Mouse (Mus musculus) Patski (cell line): ENCODE measurements around the gene Trrap. TPM values are rescaled to one million over a fixed set of nuclear protein-coding genes. Genes with fewer than 3 reads are reported as not detected.

ENCODE experiments used
- ATAC-seq: fragments of 100-300 bp; one replicate; pipeline ENCODE4 v1.8.0; 2021
- CTCF ChIA-PET: fragments of 350-600 bp; sonication (Branson Sonifier 250); formaldehyde crosslinking; loops from one replicate; lab custom pipeline; 2022; ENCODE audit warnings: inconsistent platforms; lab: Charles Lee
- POLR2A ChIA-PET: fragments of 350-600 bp; sonication (Branson Sonifier 250); formaldehyde crosslinking; loops from one replicate; lab custom pipeline; 2022; ENCODE audit warnings: antibody characterized with exemption, inconsistent platforms; lab: Charles Lee
- DNase-seq: peaks from one replicate; pipeline ENCODE4 v3.0.0-alpha.2; 2011; ENCODE audit warnings: low read depth, low spot score
- H3K27me3 ChIP-seq: fragments of 371-371 bp; one replicate; pipeline ENCODE4 v1.5.1; 2021
- CTCF ChIP-seq: fragments of 100-300 bp; IDR thresholded peaks from one replicate; pipeline ENCODE4 v1.5.1; 2021
- in situ Hi-C: fragments of 300-500 bp; cut with MboI; formaldehyde crosslinking; loops from 3 replicates; pipeline ENCODE4 v1.11.1; 2018; ENCODE audit warnings: low pct_unique_long_range_greater_than_20kb, mixed read lengths
- polyA plus RNA-seq: library from polyadenylated mRNA; unstranded; gene quantifications from one replicate; pipeline ENCODE4 v1.2.3, GENCODE M21; 2021

The Trrap gene
- polyA plus RNA-seq, 1 experiment from 2014 or later, result 76.0 TPM

- H3K27me3 ChIP-seq, result no peaks in the 10 kb centered on the region
- TF ChIP-seq CTCF, result no peak
- ChIA-PET CTCF (interaction anchor here (1.2 kb wide), 1 partner anchor 11 kb away, joined by 3 read pairs; no protein-coding TSS in a partner anchor), POLR2A (no interaction called here)
- in situ Hi-C loops, result loop anchor here (5.0 to 25.0 kb wide), 2 partner anchors 350 to 675 kb away; no protein-coding TSS in a partner anchor
- ATAC-seq (no peak), DNase-seq (no peak)
Observed at GRCm38 (mm10) chr5:144737101-144737500, 30.4 kb upstream of the Trrap start.

GRCm38 (mm10) chr5:144752432-144752831 lies 15.1 kb upstream of the Trrap start:
- DNase-seq (no peak), ATAC-seq (no peak)
- POLR2A ChIA-PET, result interaction anchor here (0.6 kb wide), 1 partner anchor 12 kb away, joined by 6 read pairs; no protein-coding TSS in a partner anchor
- no peaks in the 10 kb centered on the region for H3K27me3 ChIP-seq
- CTCF ChIA-PET, result interaction anchor here (1.0 to 1.3 kb wide), 2 partner anchors 11 to 14 kb away, joined by 3 to 6 read pairs; no protein-coding TSS in a partner anchor
- in situ Hi-C loops, result no loop called here
- no peak for TF ChIP-seq CTCF

GRCm38 (mm10) chr5:144753041-144753440 lies 14.5 kb upstream of the Trrap start:
- CTCF ChIA-PET, result interaction anchor here (1.0 to 1.3 kb wide), 2 partner anchors 10 to 13 kb away, joined by 3 to 6 read pairs; no protein-coding TSS in a partner anchor
- in situ Hi-C loops, result no loop called here
- DNase-seq (no peak), ATAC-seq (no peak)
- POLR2A ChIA-PET, result interaction anchor here (0.6 kb wide), 1 partner anchor 11 kb away, joined by 6 read pairs; no protein-coding TSS in a partner anchor
- peak; percentile 65 for TF ChIP-seq CTCF
- no peaks in the 10 kb centered on the region for H3K27me3 ChIP-seq

- no peaks in the 10 kb centered on the region for H3K27me3 ChIP-seq
- POLR2A ChIA-PET, result no interaction called here
- in situ Hi-C loops, result no loop called here
- CTCF ChIA-PET, result interaction anchor here (1.0 kb wide), 1 partner anchor 14 kb away, joined by 4 read pairs; no protein-coding TSS in a partner anchor
- ATAC-seq, result no peak
- TF ChIP-seq CTCF, result no peak
- DNase-seq, result no peak
Observed at GRCm38 (mm10) chr5:144755191-144755590, 12.3 kb upstream of the Trrap start.

- TF ChIP-seq CTCF, result no peak
- in situ Hi-C loops, result no loop called here
- no peak for ATAC-seq
- CTCF ChIA-PET, result interaction anchor here (2.8 kb wide), 1 partner anchor 11 kb away, joined by 11 read pairs; the partner anchor contains the start of gene Trrap
- POLR2A ChIA-PET, result no interaction called here
- H3K27me3 ChIP-seq, result peaks cover 9% of the 10 kb centered on the region
- no peak for DNase-seq
Observed at GRCm38 (mm10) chr5:144757402-144757801, 10.1 kb upstream of the Trrap start.

- POLR2A ChIA-PET, result no interaction called here
- DNase-seq, result no peak
- ATAC-seq, result no peak
- CTCF ChIA-PET, result interaction anchor here (2.8 kb wide), 1 partner anchor 10 kb away, joined by 11 read pairs; the partner anchor contains the start of gene Trrap
- TF ChIP-seq CTCF, result no peak
- in situ Hi-C loops, result no loop called here
- H3K27me3 ChIP-seq, result peaks cover 13% of the 10 kb centered on the region
Observed at GRCm38 (mm10) chr5:144758422-144758821, 9.1 kb upstream of the Trrap start.

GRCm38 (mm10) chr5:144761161-144761868 lies 6.2 kb upstream of the Trrap start, which contains the start of gene Tmem130:
TSS of gene Tmem130 (minus strand) at chr5:144761818.
- in situ Hi-C loops, result no loop called here
- TF ChIP-seq CTCF, result no peak
- DNase-seq (no peak), ATAC-seq (no peak)
- POLR2A ChIA-PET, result no interaction called here
- CTCF ChIA-PET, result interaction anchor here (1.1 kb wide), 1 partner anchor 27 kb away, joined by 3 read pairs; no protein-coding TSS in a partner anchor
- H3K27me3 ChIP-seq, result peaks cover 17% of the 10 kb centered on the region

GRCm38 (mm10) chr5:144766026-144766425 lies 1.5 kb upstream of the Trrap start:
- H3K27me3 ChIP-seq, result peaks cover 17% of the 10 kb centered on the region
- DNase-seq (no peak), ATAC-seq (no peak)
- CTCF ChIA-PET, result interaction anchor here (1.5 kb wide), 1 partner anchor 13 kb away, joined by 3 read pairs; no protein-coding TSS in a partner anchor
- TF ChIP-seq CTCF, result no peak
- POLR2A ChIA-PET, result interaction anchor here (0.6 kb wide), 1 partner anchor 188 kb away, joined by 3 read pairs; no protein-coding TSS in a partner anchor
- in situ Hi-C loops, result no loop called here

- DNase-seq, result no peak
- CTCF ChIA-PET, result interaction anchor here (1.5 kb wide), 1 partner anchor 14 kb away, joined by 3 read pairs; no protein-coding TSS in a partner anchor
- in situ Hi-C loops, result no loop called here
- TF ChIP-seq CTCF, result no peak
- ATAC-seq, result no peak
- POLR2A ChIA-PET, result interaction anchor here (0.6 kb wide), 1 partner anchor 187 kb away, joined by 3 read pairs; no protein-coding TSS in a partner anchor
- H3K27me3 ChIP-seq, result peaks cover 12% of the 10 kb centered on the region
Observed at GRCm38 (mm10) chr5:144766646-144767045, 886 bp upstream of the Trrap start.
